Mouse (Mus musculus) forelimb bud, embryonic 11.5 days (tissue): ENCODE results near the gene Erg.

Experiments
- DNase-seq: peaks from one replicate; pipeline ENCODE4 v3.0.0-alpha.2; 2012; ENCODE audit warnings: low read depth, low spot score

The Erg gene

DNA sequence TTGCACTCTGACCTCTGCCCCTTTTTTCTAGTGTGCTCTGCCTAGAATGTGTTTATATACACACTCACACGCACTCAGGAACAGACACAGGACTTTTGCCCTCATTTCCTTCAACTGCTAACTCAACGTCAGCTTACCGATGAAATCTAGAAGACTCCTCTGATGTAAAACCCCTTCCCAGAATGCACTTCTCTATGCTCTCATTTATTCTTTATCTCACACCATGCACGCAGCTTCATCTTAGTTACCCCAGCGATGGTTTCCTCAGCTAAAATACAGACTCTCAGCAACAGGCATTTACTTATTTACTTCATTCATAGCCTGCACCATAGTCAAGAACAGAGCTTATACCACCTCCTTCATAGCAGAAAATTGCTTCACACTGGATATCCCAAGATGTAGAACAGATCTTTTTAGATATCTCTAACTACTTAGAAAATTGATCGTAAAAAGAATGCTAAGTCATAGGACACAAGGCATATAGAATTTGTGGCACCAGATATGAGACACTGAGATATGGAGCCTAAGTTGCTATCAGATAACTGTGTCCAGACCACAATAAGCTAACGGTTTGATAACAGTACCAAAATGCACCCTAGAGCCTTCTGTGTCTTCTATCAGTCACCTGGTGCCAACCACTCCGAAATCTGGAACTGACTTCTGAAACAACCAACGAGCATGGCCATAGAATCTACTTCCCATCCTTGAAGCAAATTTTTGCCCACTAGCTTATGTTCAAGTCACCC is 98.6 kb downstream of the Erg start:
- DNase-seq = no peak

- no peak for DNase-seq
Observed at GRCm38 (mm10) chr16:95481176-95481575, 105.2 kb downstream of the Erg start.

DNA sequence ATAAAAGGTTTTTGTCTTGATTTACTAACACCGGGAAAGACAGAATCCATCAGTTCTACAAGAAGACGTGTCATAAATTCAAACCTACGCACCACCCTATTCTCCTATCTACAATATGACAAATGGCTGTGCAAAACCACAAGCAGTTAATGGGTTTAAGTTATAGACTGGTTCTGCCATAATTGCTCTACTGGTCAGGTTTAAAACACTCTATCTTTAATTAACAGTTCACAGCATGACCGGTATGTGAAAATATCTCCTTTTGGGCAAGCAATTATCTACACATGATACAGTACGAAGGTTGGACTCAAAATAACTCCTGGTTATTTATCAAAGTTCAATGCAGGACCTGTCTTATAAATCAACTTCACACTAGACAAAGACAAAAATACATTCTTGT is 107.8 kb downstream of the Erg start:
- no peak for DNase-seq

DNA sequence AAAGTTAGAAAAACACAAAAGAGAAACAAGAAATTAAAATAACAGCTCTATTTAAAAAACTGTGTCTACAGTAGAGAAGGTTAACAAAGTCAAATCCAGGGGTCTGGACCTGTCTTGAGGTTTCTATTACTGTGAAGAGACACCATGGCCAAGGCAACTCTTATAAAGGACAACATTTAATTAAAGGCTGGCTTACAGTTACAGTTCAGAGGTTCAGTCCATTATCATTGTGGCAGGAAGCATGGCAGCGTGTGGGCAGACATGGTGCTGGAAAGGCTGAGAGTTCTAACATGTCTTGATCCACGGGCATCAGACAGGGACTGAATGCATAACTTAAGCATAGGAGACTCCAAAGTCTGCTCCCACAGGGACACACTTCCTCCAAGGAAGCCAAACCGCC is 111.4 kb downstream of the Erg start:
- DNase-seq = no peak

- DNase-seq = no peak
Observed at GRCm38 (mm10) chr16:95473946-95474345, 112.4 kb downstream of the Erg start.

DNA sequence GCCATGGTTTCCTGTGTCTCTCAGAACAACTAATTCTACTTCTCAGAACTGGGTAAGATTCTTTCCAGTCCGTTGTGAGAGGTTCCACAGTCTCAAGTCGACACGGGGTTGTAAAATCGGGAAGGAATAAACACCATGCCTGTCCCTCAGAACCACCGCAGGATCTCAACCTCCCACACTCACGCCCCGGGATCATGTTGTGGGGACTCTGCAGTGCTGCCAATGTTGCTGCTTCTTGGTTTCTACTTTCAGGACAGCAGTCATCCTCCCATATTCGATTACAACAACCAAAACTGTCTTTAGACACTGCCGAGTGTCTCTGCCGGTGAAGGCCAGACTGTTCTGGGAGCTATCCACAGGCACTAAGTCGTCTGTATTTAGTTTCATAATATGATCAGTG is 113.6 kb downstream of the Erg start:
- no peak for DNase-seq

GRCm38 (mm10) chr16:95469262-95470139 is 116.9 kb downstream of the Erg start:
- peak; percentile 89 for DNase-seq

GRCm38 (mm10) chr16:95467893-95468292 is 118.5 kb downstream of the Erg start:
- DNase-seq = no peak

- DNase-seq = peak; percentile 72
Observed at GRCm38 (mm10) chr16:95466548-95466947, 119.8 kb downstream of the Erg start.

DNA sequence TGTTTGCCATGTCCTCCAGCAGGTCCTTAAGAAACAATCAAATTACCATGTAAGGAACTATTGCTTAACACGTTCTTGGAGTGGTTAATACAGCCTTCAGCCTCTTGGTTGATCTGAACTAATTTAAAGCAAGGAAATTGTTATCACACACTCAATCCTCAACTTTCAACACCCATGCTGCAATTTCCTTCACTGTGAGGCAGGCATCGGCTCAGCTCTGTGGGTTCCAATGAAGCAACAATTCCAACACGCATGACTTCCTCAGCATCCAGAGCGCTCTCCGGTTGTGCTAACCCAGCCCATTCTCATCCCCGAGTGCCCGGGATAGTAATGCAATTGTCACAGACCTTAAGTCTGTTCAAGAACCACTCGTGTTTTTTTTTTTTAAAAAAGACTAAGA is 121.8 kb downstream of the Erg start:
- DNase-seq = no peak

GRCm38 (mm10) chr16:95463796-95464195 is 122.6 kb downstream of the Erg start:
- DNase-seq = no peak

- DNase-seq = no peak
Observed at GRCm38 (mm10) chr16:95461941-95462340, 124.5 kb downstream of the Erg start.

- no peak for DNase-seq
Observed at GRCm38 (mm10) chr16:95460336-95460735, 126.1 kb downstream of the Erg start.

DNA sequence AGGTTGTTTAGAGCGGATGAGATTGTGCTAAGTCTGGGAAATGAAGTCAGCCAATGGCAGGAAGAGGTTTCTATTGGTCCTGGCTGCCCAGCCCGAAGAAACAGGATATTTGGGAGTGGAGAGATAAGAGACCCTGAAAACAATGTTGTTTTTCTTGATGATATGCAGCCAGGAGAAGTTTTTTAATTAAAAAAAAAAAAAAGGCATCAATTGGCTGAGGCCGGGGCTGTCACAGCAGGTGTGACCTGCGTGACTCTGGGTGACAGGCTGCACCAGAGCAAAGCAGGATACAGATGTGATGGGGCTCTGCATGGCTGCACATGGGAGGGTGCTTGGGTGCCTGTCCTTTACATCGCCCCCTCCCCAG is 127.1 kb downstream of the Erg start:
- DNase-seq = no peak

- DNase-seq = no peak
Observed at GRCm38 (mm10) chr16:95458590-95459324, 127.6 kb downstream of the Erg start.

GRCm38 (mm10) chr16:95457006-95457405 is 129.4 kb downstream of the Erg start:
- DNase-seq = no peak

- DNase-seq = no peak
Observed at GRCm38 (mm10) chr16:95455896-95456295, 130.5 kb downstream of the Erg start.

- DNase-seq = no peak
Observed at GRCm38 (mm10) chr16:95455461-95455860, 130.9 kb downstream of the Erg start.

DNA sequence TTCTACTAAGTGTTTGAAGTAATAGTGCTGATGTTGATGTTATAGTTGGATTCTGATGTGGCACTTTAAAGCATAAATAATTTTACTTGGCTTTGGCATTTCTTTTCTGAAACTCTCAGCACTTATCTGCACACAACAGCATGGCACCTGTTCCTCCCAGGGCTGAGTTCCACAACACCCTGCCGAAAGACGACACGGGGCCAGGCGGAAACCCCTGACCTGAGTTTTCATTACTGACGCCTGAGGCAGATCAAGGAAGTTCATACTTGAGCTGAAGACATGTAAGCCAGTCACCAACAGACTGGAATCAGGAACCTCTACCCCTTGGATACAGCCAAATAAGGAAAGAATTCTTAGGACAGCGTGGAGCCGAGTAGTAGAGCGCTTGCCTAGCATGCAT is 134.0 kb downstream of the Erg start:
- no peak for DNase-seq

GRCm38 (mm10) chr16:95449361-95449725 is 137.1 kb downstream of the Erg start:
- no peak for DNase-seq

DNA sequence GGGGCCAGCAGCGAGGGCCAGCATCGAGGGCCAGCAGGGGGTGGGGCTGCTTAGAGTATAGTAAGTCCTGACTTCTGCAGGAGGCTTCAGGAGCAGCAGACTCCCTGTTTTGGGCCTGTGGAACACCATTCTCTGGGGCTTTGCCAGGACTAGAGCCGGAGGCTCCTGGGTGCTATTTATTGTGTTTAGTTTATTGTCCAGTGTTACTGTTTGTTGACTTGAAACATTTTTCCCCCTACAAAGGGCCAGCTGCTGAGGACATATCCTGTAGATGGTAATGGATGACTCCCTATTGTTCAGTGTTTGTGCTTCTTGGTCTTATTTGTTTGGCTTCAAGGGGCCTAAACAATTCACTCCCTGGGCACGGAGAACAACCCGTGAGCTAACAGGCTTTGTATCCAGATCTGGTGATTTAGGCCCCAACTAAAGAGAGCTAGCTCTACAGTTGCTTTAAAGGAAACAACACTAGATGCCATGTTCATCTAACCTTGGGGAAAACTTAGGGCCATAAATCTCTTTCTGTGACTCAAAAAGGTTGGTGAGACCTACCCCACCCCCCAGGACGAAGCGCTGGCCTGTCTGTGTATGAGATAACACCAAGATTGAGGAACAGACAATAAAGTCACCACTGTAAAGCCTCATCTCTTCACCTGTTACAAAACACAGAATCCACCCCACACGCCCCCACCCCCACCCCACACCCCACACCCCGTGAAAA is 137.6 kb downstream of the Erg start:
- DNase-seq = no peak

DNA sequence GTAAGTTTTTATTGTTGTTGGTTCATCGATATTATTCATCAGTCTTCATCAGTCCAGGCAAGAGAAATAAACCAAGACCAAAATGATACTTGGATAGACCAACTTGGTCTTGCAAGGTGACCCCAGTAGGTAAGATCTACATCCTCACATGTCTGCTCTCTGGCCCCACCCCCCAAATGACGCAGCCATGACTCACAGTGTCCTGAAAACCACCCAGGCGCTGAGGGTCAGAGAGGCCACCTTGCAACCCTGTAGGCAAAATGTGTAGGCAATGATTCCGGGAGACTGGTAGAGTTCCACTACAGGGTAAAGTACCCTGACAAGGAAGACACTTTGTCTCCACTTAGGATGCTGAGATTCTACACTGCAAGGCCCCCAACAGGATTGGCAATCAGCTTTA is 138.5 kb downstream of the Erg start:
- no peak for DNase-seq
